Mouse (Mus musculus): ENCODE data around the gene Nr2e1.

DNA sequence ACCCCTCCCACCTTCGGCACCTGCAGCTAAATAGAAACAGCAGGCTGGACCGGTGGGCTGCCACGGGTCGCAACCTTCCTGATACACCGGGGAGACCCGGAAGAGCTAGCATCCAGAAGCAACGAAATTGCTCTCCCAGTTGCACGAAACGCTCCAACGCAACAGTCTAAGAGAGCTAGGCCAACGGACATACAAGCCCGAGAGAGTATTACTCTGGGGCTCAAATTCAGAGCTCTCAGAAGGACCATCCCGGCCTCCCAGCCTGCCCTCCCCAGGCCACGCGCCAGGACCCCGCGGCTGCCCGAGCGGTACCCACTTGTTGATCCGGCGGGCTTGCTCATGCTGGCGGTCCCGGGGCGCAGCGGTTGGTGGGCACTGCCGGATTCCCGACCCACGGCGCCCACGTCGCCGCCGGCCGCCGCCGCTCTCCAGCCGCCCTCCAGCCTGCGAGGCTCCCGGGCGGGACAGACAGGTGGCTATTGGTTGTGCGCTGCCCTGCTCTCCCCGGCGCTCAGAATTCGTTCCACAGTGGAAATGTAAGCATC is 794 bp downstream of the Nr2e1 start:
- no peak for TF ChIP-seq CTCF (IDR thresholded peaks at IDR 0.05; ENCODE audit: low read depth)
- no peak for TF ChIP-seq EP300 (IDR thresholded peaks at IDR 0.05; ENCODE audit: low read depth)

Measured in liver, postnatal 0 days (tissue).